14 mouse cellular contexts compared by ENCODE assay signal in the genomic region with DNA sequence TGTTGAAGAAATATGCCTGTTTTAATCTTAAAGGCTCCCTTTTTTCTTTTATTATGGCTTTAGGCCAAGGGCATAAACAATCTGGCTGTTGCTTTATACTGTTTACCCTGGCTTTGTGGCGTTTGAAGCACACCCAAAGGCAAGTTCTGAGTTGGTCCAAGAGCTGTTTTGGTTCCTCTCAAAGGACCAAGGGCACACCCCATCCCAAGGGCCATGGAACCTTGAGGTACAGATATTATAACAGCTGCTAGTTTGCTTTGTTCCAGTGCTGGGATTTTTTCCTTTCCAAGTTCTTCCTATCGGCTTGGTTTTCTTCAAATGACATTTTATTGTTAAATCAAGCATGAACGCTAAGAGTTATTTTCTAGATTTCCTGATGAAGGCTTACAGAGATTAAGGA. TPM values are rescaled to one million over a fixed set of nuclear protein-coding genes. Genes with fewer than 3 reads are reported as not detected.
"Had no signal": no experiment of that assay in that cellular context is flagged by ENCODE, and none has a peak within 500 bp of the region (broad histone marks: within the 10 kb centered on the region; RNA-seq: fewer than 3 reads in every experiment).

No protein-coding gene starts in this region.

- H3K27ac ChIP-seq: layer of hippocampus, adult 2 months; limb, embryonic 12.5 days; liver, embryonic 13.5 days; neural tube, embryonic 12.5 days had no signal

- DNase-seq: kidney, postnatal 10 days; liver; liver, embryonic 13.5 days; liver, postnatal 0 days; lung, postnatal 36 days; midbrain, embryonic 14.5 days; right cerebral cortex, adult 18-20 months; right cerebral cortex, postnatal 25 days; thymus, postnatal 14 days had no signal

- H3K4me3 ChIP-seq: layer of hippocampus, adult 2 months; limb, embryonic 12.5 days; liver, embryonic 13.5 days; neural tube, embryonic 12.5 days had no signal

- H3K4me1 ChIP-seq: limb, embryonic 12.5 days; liver, embryonic 13.5 days; neural tube, embryonic 12.5 days had no signal

- H3K27me3 ChIP-seq: limb, embryonic 12.5 days; liver, embryonic 13.5 days; neural tube, embryonic 12.5 days had no signal

- H3K36me3 ChIP-seq: limb, embryonic 12.5 days; liver, embryonic 13.5 days; neural tube, embryonic 12.5 days had no signal

- H3K9me3 ChIP-seq: limb, embryonic 12.5 days; liver, embryonic 13.5 days; neural tube, embryonic 12.5 days had no signal

RNA-seq across cellular contexts. Expression of a gene that starts 35.9 kb away (rescaled TPM):
- total RNA-seq: megakaryocyte progenitor cell, adult 5-6 weeks had no signal

RNA-seq across cellular contexts. Expression of a gene that starts 47.3 kb away (rescaled TPM):
- total RNA-seq: megakaryocyte progenitor cell, adult 5-6 weeks; neutrophil, adult 5-6 weeks had no signal
